ENCODE assay signal across 9 mouse cellular contexts in genomic region chr7:73585114-73586032, GRCm38 (mm10). TPM values are rescaled to one million over a fixed set of nuclear protein-coding genes. Genes with fewer than 3 reads are reported as not detected.
A peak's percentile ranks its signal among the peaks of the same experiment; 100 is the strongest.
DNase-seq lines count a peak whose midpoint lies in the region; ATAC-seq and TF ChIP-seq lines count a peak whose summit lies in the region.
"Had no signal": no experiment of that assay in that cellular context is flagged by ENCODE, and none has a peak within 500 bp of the region (broad histone marks: within the 10 kb centered on the region; RNA-seq: fewer than 3 reads in every experiment).

No protein-coding gene starts in this region.

- no peak for ATAC-seq in neural tube, embryonic 13.5 days (ENCODE audit: low read depth)
- ATAC-seq in intestine, embryonic 15.5 days, result no peak
- ATAC-seq in megakaryocyte-erythroid progenitor cell, adult 5-6 weeks (replicated peaks; ENCODE audit: low FRiP score, low TSS enrichment, poor library complexity, severe bottlenecking), result no peak

- H3K27ac ChIP-seq in gastrocnemius, adult 2 months, result peak overlapping the region; percentile 80
- H3K27ac ChIP-seq in neural tube, embryonic 13.5 days (replicated peaks), result peak overlapping the region; percentile 81
- H3K27ac ChIP-seq in intestine, embryonic 15.5 days, result peak overlapping the region; percentile 88
- peak overlapping the region; percentile 64 for H3K27ac ChIP-seq in olfactory bulb, adult 2 months (ENCODE audit: insufficient read depth, low read depth, low read length)

- 83% methylated on average over 22 of the region's 22 CpGs for WGBS in neural tube, embryonic 13.5 days
- 73% methylated on average over 22 of the region's 22 CpGs for WGBS in intestine, embryonic 15.5 days
- WGBS in olfactory bulb, adult 2 months, result 74% methylated on average over 22 of the region's 22 CpGs

- no peak for TF ChIP-seq CTCF in gastrocnemius, adult 2 months (IDR thresholded peaks at IDR 0.05)
- no peak for TF ChIP-seq CTCF in olfactory bulb, adult 2 months (IDR thresholded peaks at IDR 0.05; ENCODE audit: insufficient read depth, low read depth, low read length)

- no peaks in the 10 kb centered on the region for H3K9me3 ChIP-seq in neural tube, embryonic 13.5 days
- H3K9me3 ChIP-seq in intestine, embryonic 15.5 days, result no peaks in the 10 kb centered on the region
- H3K9me3 ChIP-seq: neural tube, embryonic 12.5 days had no signal

- H3K4me1 ChIP-seq in neural tube, embryonic 13.5 days (replicated peaks), result peaks cover 31% of the 10 kb centered on the region
- H3K4me1 ChIP-seq in intestine, embryonic 15.5 days (replicated peaks), result peaks cover 30% of the 10 kb centered on the region
- peaks cover 35% of the 10 kb centered on the region for H3K4me1 ChIP-seq in olfactory bulb, adult 2 months (ENCODE audit: control insufficient read depth, insufficient read depth, low read length)

- intact Hi-C loops in gastrocnemius, adult 2 months (cut with DNase I), result no loop called here

- H3K36me3 ChIP-seq in neural tube, embryonic 13.5 days, result no peaks in the 10 kb centered on the region
- no peaks in the 10 kb centered on the region for H3K36me3 ChIP-seq in intestine, embryonic 15.5 days
- H3K36me3 ChIP-seq: neural tube, embryonic 12.5 days had no signal

- H3K27me3 ChIP-seq in neural tube, embryonic 13.5 days, result no peaks in the 10 kb centered on the region
- no peaks in the 10 kb centered on the region for H3K27me3 ChIP-seq in intestine, embryonic 15.5 days (replicated peaks)
- H3K27me3 ChIP-seq: neural tube, embryonic 12.5 days had no signal

- no peak for TF ChIP-seq POLR2A in olfactory bulb, adult 2 months (IDR thresholded peaks at IDR 0.05; ENCODE audit: insufficient read depth, low read depth, low read length)

- H3K4me3 ChIP-seq in gastrocnemius, adult 2 months, result no peak overlapping the region
- H3K4me3 ChIP-seq in neural tube, embryonic 13.5 days, result no peak overlapping the region
- no peak overlapping the region for H3K4me3 ChIP-seq in intestine, embryonic 15.5 days (replicated peaks)
- no peak overlapping the region for H3K4me3 ChIP-seq in olfactory bulb, adult 2 months (ENCODE audit: insufficient read depth, low read depth, low read length)
- H3K4me3 ChIP-seq: neural tube, embryonic 12.5 days had no signal

- no peak overlapping the region for H3K4me2 ChIP-seq in neural tube, embryonic 13.5 days
- H3K4me2 ChIP-seq in intestine, embryonic 15.5 days (replicated peaks), result peak overlapping the region; percentile 6; the same call in 1 of the 2 replicates
- H3K4me2 ChIP-seq: neural tube, embryonic 12.5 days had no signal

- DNase-seq in gastrocnemius, adult 2 months, result no peak
- no peak for DNase-seq in gastrocnemius, postnatal 10 days
- no peak for DNase-seq in neural tube, embryonic 10.5 days (ENCODE audit: extremely low spot score, low spot score)
- no peak for DNase-seq in spleen, postnatal 10 days (ENCODE audit: low spot score in 2 of 2)

- no peak overlapping the region for H3K9ac ChIP-seq in neural tube, embryonic 13.5 days
- H3K9ac ChIP-seq in intestine, embryonic 15.5 days, result no peak overlapping the region
- H3K9ac ChIP-seq: neural tube, embryonic 12.5 days had no signal

RNA-seq across cellular contexts. Expression of gene Chd2, which starts 43.7 kb away (rescaled TPM):
- total RNA-seq in gastrocnemius, adult 2 months (2021), result 10 to 100 TPM; 40.7 to 48.4 TPM
- 10 to 100 TPM; 42.9 to 57.0 TPM for total RNA-seq in gastrocnemius, postnatal 10 days (2021)
- polyA plus RNA-seq in neural tube, embryonic 13.5 days (2015; fragmentation: Nextera tagmentation; extraction: Ambion mirVana), result 34.6 and 45.5 TPM in 2 replicates
- 39.3 and 46.0 TPM in 2 replicates for polyA plus RNA-seq in intestine, embryonic 15.5 days (2015; fragmentation: Nextera tagmentation; extraction: Ambion mirVana)
- polyA plus RNA-seq in olfactory bulb, adult 2 months (2012; ENCODE audit: insufficient read depth, insufficient read length, low replicate concordance, missing spikeins), result 211 and 544 TPM in 2 replicates
- 48.8 and 57.3 TPM in 2 replicates for total RNA-seq in megakaryocyte-erythroid progenitor cell, adult 5-6 weeks (2014; fragmentation: Nextera tagmentation)
- 101 and 150 TPM in 2 replicates for total RNA-seq in megakaryocyte-erythroid progenitor cell, adult 5-6 weeks (2017)
